Mouse (Mus musculus) MEL (cell line): ENCODE results near the gene Basp1. TPM values are rescaled to one million over a fixed set of nuclear protein-coding genes. Genes with fewer than 3 reads are reported as not detected.

Experiments used
- DNase-seq: peaks from one replicate; pipeline ENCODE4 v3.0.0; 2011; ENCODE audit warnings: low read depth, low spot score
- H3K27ac ChIP-seq: 2 replicates; pipeline ENCODE4 v1.5.1; 2012; ENCODE audit warnings: low read depth, mild to moderate bottlenecking, control low read depth, low read length, moderate library complexity; ENCODE audit not compliant: control insufficient read depth
- H3K27me3 ChIP-seq, 2 experiments: fragments of 150-350 bp in 1 of 2; sonication (generic) in 1 of 2; 2 replicates each; pipeline ENCODE4 v1.6.1; 2012; ENCODE audit warnings: low read length in 2 of 2, mild to moderate bottlenecking in 2 of 2, improper control_type of control experiment in 1 of 2, moderate library complexity in 1 of 2; ENCODE audit not compliant: insufficient read depth in 2 of 2, control insufficient read depth in 1 of 2
- H3K36me3 ChIP-seq, 2 experiments: 2 replicates each; pipeline ENCODE4 v1.6.1; 2012 to 2014; ENCODE audit warnings: low read length in 2 of 2, improper control_type of control experiment in 1 of 2, inconsistent platforms in 1 of 2, mild to moderate bottlenecking in 1 of 2; ENCODE audit not compliant: insufficient read depth in 2 of 2, control insufficient read depth in 1 of 2
- H3K4me1 ChIP-seq, 2 experiments: fragments of 150-350 bp in 1 of 2; sonication (generic) in 1 of 2; 2 replicates each; pipeline ENCODE4 v1.6.1; 2012; ENCODE audit warnings: low read length in 2 of 2, improper control_type of control experiment in 1 of 2, mild to moderate bottlenecking in 1 of 2; ENCODE audit not compliant: insufficient read depth in 2 of 2, control insufficient read depth in 1 of 2
- H3K4me3 ChIP-seq, 2 experiments: fragments of 150-350 bp in 1 of 2; sonication (generic) in 1 of 2; 2 replicates each; pipeline ENCODE4 v1.5.1; 2012; ENCODE audit warnings: low read depth in 2 of 2, low read length in 2 of 2, mild to moderate bottlenecking in 2 of 2, moderate library complexity in 2 of 2, control low read depth in 1 of 2, improper control_type of control experiment in 1 of 2; ENCODE audit not compliant: control insufficient read depth in 1 of 2, insufficient read depth in 1 of 2
- H3K79me2 ChIP-seq: 2 replicates; pipeline ENCODE4 v1.6.1; 2012; ENCODE audit warnings: mild to moderate bottlenecking, low read length, moderate library complexity; ENCODE audit not compliant: control insufficient read depth, poor library complexity, insufficient read depth
- H3K9ac ChIP-seq: 2 replicates; pipeline ENCODE4 v1.6.1; 2012; ENCODE audit warnings: low read depth, mild to moderate bottlenecking, control low read depth, low read length, moderate library complexity; ENCODE audit not compliant: control insufficient read depth, poor library complexity, severe bottlenecking
- H3K9me3 ChIP-seq: fragments of 150-350 bp; sonication (generic); replicated peaks from 2 replicates; pipeline ENCODE4 v1.6.1; 2012; ENCODE audit warnings: mild to moderate bottlenecking, low read length, improper control_type of control experiment, moderate library complexity; ENCODE audit not compliant: insufficient read depth
- BHLHE40 ChIP-seq: IDR thresholded peaks from 2 replicates; pipeline ENCODE4 v1.6.1; 2012; ENCODE audit warnings: low read depth, mild to moderate bottlenecking, inconsistent platforms, low read length, improper control_type of control experiment, borderline replicate concordance
- CTCF ChIP-seq, 3 experiments: IDR thresholded peaks in 2 of 3; conservative IDR thresholded peaks in 1 of 3; 2 replicates each; pipeline ENCODE4 v1.5.1; 2011 to 2012; ENCODE audit warnings: low read length in 3 of 3, low read depth in 2 of 3, mild to moderate bottlenecking in 2 of 3, improper control_type of control experiment in 1 of 3, inconsistent platforms in 1 of 3, mixed read lengths in 1 of 3, moderate library complexity in 1 of 3; ENCODE audit not compliant: control insufficient read depth in 1 of 3, insufficient read depth in 1 of 3, poor library complexity in 1 of 3, severe bottlenecking in 1 of 3
- EP300 ChIP-seq, 2 experiments: IDR thresholded peaks; 2 replicates each; pipeline ENCODE4 v1.6.1; 2011; ENCODE audit warnings: improper control_type of control experiment in 2 of 2, low read length in 2 of 2, low read depth in 1 of 2, mild to moderate bottlenecking in 1 of 2
- ETS1 ChIP-seq: IDR thresholded peaks from 2 replicates; pipeline ENCODE4 v1.6.1; 2012; ENCODE audit warnings: low read depth, mild to moderate bottlenecking, inconsistent platforms, low read length, improper control_type of control experiment, moderate library complexity
- HCFC1 ChIP-seq: IDR thresholded peaks from 2 replicates; pipeline ENCODE4 v1.6.1; 2012; ENCODE audit warnings: low read depth, mild to moderate bottlenecking, inconsistent platforms, low read length, improper control_type of control experiment, moderate library complexity
- KAT2A ChIP-seq: conservative IDR thresholded peaks from 2 replicates; pipeline ENCODE4 v1.6.1; 2012; ENCODE audit warnings: low read depth, low read length, improper control_type of control experiment, inconsistent platforms
- MAFK ChIP-seq: IDR thresholded peaks from 2 replicates; pipeline ENCODE4 v1.6.1; 2011; ENCODE audit warnings: low read depth, mild to moderate bottlenecking, low read length, improper control_type of control experiment, borderline replicate concordance
- MAX ChIP-seq: IDR thresholded peaks from 2 replicates; pipeline ENCODE4 v1.6.1; 2011; ENCODE audit warnings: low read length, improper control_type of control experiment
- MAZ ChIP-seq: IDR thresholded peaks from 2 replicates; pipeline ENCODE4 v1.6.1; 2012; ENCODE audit warnings: low read depth, mild to moderate bottlenecking, inconsistent platforms, low read length, improper control_type of control experiment
- MXI1 ChIP-seq: IDR thresholded peaks from 2 replicates; pipeline ENCODE4 v1.6.1; 2011; ENCODE audit warnings: mild to moderate bottlenecking, low read depth, low read length, improper control_type of control experiment
- MYB ChIP-seq: IDR thresholded peaks from 2 replicates; pipeline ENCODE4 v1.6.1; 2011; ENCODE audit warnings: mild to moderate bottlenecking, low read depth, low read length, improper control_type of control experiment
- MYC ChIP-seq: IDR thresholded peaks from 2 replicates; pipeline ENCODE4 v1.6.1; 2011; ENCODE audit warnings: low read depth, mild to moderate bottlenecking, low read length, improper control_type of control experiment, moderate library complexity
- NELFE ChIP-seq: IDR thresholded peaks from 2 replicates; pipeline ENCODE4 v1.6.1; 2011; ENCODE audit warnings: low read depth, low read length, improper control_type of control experiment
- NRF1 ChIP-seq: IDR thresholded peaks from 2 replicates; pipeline ENCODE4 v1.6.1; 2014; ENCODE audit warnings: low read depth, mild to moderate bottlenecking, inconsistent platforms, low read length, improper control_type of control experiment, moderate library complexity; ENCODE audit not compliant: poor library complexity, insufficient read depth, severe bottlenecking
- POLR2AphosphoS2 ChIP-seq: IDR thresholded peaks from 2 replicates; pipeline ENCODE4 v1.6.1; 2011; ENCODE audit warnings: low read length, improper control_type of control experiment
- POLR2AphosphoS5 ChIP-seq: IDR thresholded peaks from 2 replicates; pipeline ENCODE4 v1.6.1; 2012; ENCODE audit warnings: low read depth, borderline replicate concordance, mild to moderate bottlenecking, inconsistent platforms, low read length, moderate library complexity, mixed read lengths
- RAD21 ChIP-seq: IDR thresholded peaks from 2 replicates; pipeline ENCODE4 v1.6.1; 2011; ENCODE audit warnings: mild to moderate bottlenecking, low read depth, low read length, improper control_type of control experiment
- RCOR1 ChIP-seq: IDR thresholded peaks from 2 replicates; pipeline ENCODE4 v1.6.1; 2012; ENCODE audit warnings: low read depth, mild to moderate bottlenecking, inconsistent platforms, low read length, improper control_type of control experiment
- SIN3A ChIP-seq: IDR thresholded peaks from 2 replicates; pipeline ENCODE4 v1.6.1; 2012; ENCODE audit warnings: low read length, improper control_type of control experiment, inconsistent platforms
- TBP ChIP-seq: IDR thresholded peaks from 2 replicates; pipeline ENCODE4 v1.8.0; 2011; ENCODE audit warnings: low read depth, low read length, improper control_type of control experiment
- TCF12 ChIP-seq: IDR thresholded peaks from 2 replicates; pipeline ENCODE4 v1.6.1; 2014; ENCODE audit warnings: low read depth, mild to moderate bottlenecking, inconsistent platforms, low read length, improper control_type of control experiment, moderate library complexity
- USF1 ChIP-seq: IDR thresholded peaks from 2 replicates; pipeline ENCODE4 v1.6.1; 2014; ENCODE audit warnings: low read depth, mild to moderate bottlenecking, inconsistent platforms, low read length, improper control_type of control experiment, moderate library complexity
- ZC3H11A ChIP-seq: IDR thresholded peaks from 2 replicates; pipeline ENCODE4 v1.6.1; 2012; ENCODE audit warnings: low read depth, mild to moderate bottlenecking, inconsistent platforms, low read length, improper control_type of control experiment
- ZKSCAN1 ChIP-seq: IDR thresholded peaks from 2 replicates; pipeline ENCODE4 v1.6.1; 2012; ENCODE audit warnings: low read depth, mild to moderate bottlenecking, inconsistent platforms, low read length, improper control_type of control experiment, moderate library complexity
- ZMIZ1 ChIP-seq: IDR thresholded peaks from 2 replicates; pipeline ENCODE4 v1.6.1; 2012; ENCODE audit warnings: low read depth, mild to moderate bottlenecking, inconsistent platforms, low read length, improper control_type of control experiment, moderate library complexity
- ZNF384 ChIP-seq: IDR thresholded peaks from 2 replicates; pipeline ENCODE4 v1.6.1; 2012; ENCODE audit warnings: low read depth, mild to moderate bottlenecking, inconsistent platforms, low read length, improper control_type of control experiment
- polyA plus RNA-seq, 2 experiments: library from polyadenylated mRNA; stranded (reverse) in 1 of 2; unstranded in 1 of 2; fragments of >175 nt in 1 of 2; fragments of >200 nt in 1 of 2; gene quantifications; 2 replicates each; pipeline versions ENCODE4 v1.2.1 to v1.2.4; 2012; ENCODE audit warnings: low replicate concordance in 2 of 2, low read depth in 1 of 2; ENCODE audit not compliant: insufficient read length in 2 of 2, insufficient read depth in 1 of 2, missing spikeins in 1 of 2
- total RNA-seq: library from RNA; depleted of rRNA; stranded (reverse); fragments of 300-350 nt; gene quantifications from 2 replicates; pipeline ENCODE4 v1.2.3, GENCODE M21; 2012

The Basp1 gene
- total and polyA plus RNA-seq, 3 experiments, result 0.12 TPM; not detected in 2

DNA sequence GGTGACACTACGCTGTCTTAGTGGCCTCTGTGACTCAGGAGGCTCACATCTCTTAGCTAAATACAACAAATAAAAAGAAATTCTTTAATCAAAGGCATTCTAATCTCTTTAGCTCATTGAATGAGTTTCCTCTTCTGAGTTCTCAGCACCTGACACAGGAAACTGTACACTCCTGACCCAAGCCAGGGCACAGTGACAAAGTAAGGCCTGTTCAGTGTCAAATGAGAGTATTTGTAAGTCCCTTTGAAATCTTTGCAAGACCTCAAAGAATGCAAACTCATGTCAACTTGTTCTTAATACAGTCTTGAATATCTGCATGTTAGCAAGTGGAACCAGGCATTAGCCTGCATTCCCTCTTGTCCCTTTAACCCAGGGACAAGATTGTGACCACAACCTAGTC, 18.8 kb upstream of the Basp1 start:
- H3K9me3 ChIP-seq, result no peaks in the 10 kb centered on the region
- DNase-seq, result no peak
- no peak overlapping the region for H3K27ac ChIP-seq
- H3K4me3 ChIP-seq, result no peak overlapping the region
- no peak overlapping the region for H3K9ac ChIP-seq
- H3K36me3 ChIP-seq, result no peaks in the 10 kb centered on the region
- H3K27me3 ChIP-seq, result no peaks in the 10 kb centered on the region
- H3K79me2 ChIP-seq, result no peaks in the 10 kb centered on the region
- no peaks in the 10 kb centered on the region for H3K4me1 ChIP-seq
- TF ChIP-seq ZKSCAN1, result no peak
- TF ChIP-seq MXI1, result no peak
- no peak for TF ChIP-seq ZC3H11A
- TF ChIP-seq ZMIZ1, result no peak
- no peak for TF ChIP-seq POLR2AphosphoS5
- no peak for TF ChIP-seq POLR2AphosphoS2
- TF ChIP-seq KAT2A, result no peak
- no peak for TF ChIP-seq ZNF384
- no peak for TF ChIP-seq NELFE
- no peak for TF ChIP-seq NRF1
- no peak for TF ChIP-seq CTCF (IDR thresholded peaks at IDR 0.05 in 2 of 3, conservative IDR thresholded peaks at IDR 0.05 in 1 of 3; ENCODE audit: control insufficient read depth in 1 of 3, insufficient read depth in 1 of 3, low read depth in 2 of 3, low read length in 3 of 3, poor library complexity in 1 of 3, severe bottlenecking in 1 of 3)
- no peak for TF ChIP-seq BHLHE40
- no peak for TF ChIP-seq ETS1
- TF ChIP-seq TCF12, result no peak
- no peak for TF ChIP-seq RAD21
- no peak for TF ChIP-seq SIN3A
- TF ChIP-seq, all 39 proteins: peak for 0

DNA sequence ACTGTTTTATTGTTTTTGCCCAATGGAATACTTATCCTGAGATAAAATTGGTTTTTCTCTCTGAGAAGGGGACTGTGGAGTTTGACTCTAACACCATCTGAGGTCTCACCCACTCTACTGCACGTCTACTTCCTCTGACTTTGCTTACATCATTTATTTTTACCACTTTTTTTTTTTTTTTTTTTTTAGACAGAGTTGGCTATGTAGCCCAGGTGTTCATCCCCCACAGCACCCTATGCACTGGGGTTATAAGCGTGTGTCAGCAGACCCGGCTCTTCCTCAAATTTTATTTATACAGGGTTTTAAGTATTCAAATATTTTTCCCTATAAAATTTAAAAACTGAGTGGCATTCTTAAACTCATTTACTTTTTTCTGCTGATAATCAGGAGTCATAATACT, 16.6 kb upstream of the Basp1 start:
- Histone ChIP-seq H3K4me1 (no peaks in the 10 kb centered on the region), H3K9me3 (no peaks in the 10 kb centered on the region), H3K27ac (no peak overlapping the region), H3K79me2 (no peaks in the 10 kb centered on the region)
- TF ChIP-seq MAX, result no peak
- TF ChIP-seq EP300 (IDR thresholded peaks at IDR 0.05; ENCODE audit: low read depth in 1 of 2, low read length in 2 of 2), result no peak
- no peak for TF ChIP-seq TCF12
- TF ChIP-seq RCOR1, result no peak
- TF ChIP-seq MAFK, result no peak
- TF ChIP-seq BHLHE40, result no peak
- no peak for TF ChIP-seq MXI1
- no peak for TF ChIP-seq ZNF384
- TF ChIP-seq POLR2AphosphoS2, result no peak
- TF ChIP-seq MAZ, result no peak
- no peak for TF ChIP-seq HCFC1
- TF ChIP-seq ZKSCAN1, result no peak
- no peak for TF ChIP-seq TBP
- no peak for TF ChIP-seq USF1
- TF ChIP-seq MYB, result no peak
- TF ChIP-seq ZC3H11A, result no peak
- TF ChIP-seq POLR2AphosphoS5, result no peak
- TF ChIP-seq MYC, result no peak
- TF ChIP-seq, all 39 proteins: peak for 0
- H3K27me3 ChIP-seq, result no peaks in the 10 kb centered on the region
- no peak for DNase-seq
- H3K9ac ChIP-seq, result no peak overlapping the region
- H3K4me3 ChIP-seq, result no peak overlapping the region
- H3K36me3 ChIP-seq, result no peaks in the 10 kb centered on the region
